7 mouse cellular contexts compared by ENCODE assay signal in the genomic region with DNA sequence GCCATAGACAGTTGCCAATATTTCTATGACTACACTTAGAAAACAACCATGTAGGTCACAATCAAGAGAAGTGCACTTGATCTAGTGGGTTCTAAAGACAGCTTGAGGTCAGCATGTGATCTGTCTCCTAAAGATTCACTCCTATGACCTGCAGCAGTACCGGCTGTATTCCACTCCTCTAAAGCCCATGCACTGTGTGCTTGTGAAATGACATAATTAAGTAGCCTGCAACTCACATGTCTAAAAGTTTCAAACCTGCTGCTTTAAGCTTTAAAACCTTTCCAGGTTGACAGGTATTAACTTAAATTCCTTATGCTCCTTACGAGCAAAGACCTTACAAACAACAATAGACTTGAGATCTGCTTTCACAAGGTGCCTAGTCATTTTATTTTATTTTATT. TPM values are rescaled to one million over a fixed set of nuclear protein-coding genes. Genes with fewer than 3 reads are reported as not detected.
DNase-seq lines count a peak whose midpoint lies in the region; ATAC-seq lines count a peak whose summit lies in the region.

No protein-coding gene starts in this region.

- no peak for DNase-seq in lung, postnatal 14 days
- DNase-seq in thymus, postnatal 0 days (ENCODE audit: low spot score), result no peak
- no peak for DNase-seq in adrenal gland, postnatal 14 days

- no peaks in the 10 kb centered on the region for H3K27me3 ChIP-seq in lung, embryonic 15.5 days
- no peaks in the 10 kb centered on the region for H3K27me3 ChIP-seq in forebrain, embryonic 15.5 days
- no peaks in the 10 kb centered on the region for H3K27me3 ChIP-seq in limb, embryonic 13.5 days
- H3K27me3 ChIP-seq in stomach, embryonic 15.5 days (replicated peaks), result no peaks in the 10 kb centered on the region

- 50% methylated on average over 2 of the region's 2 CpGs for WGBS in lung, embryonic 15.5 days
- 62% methylated on average over 2 of the region's 2 CpGs for WGBS in forebrain, embryonic 15.5 days
- 59% methylated on average over 2 of the region's 2 CpGs for WGBS in limb, embryonic 13.5 days
- 45% methylated on average over 2 of the region's 2 CpGs for WGBS in stomach, embryonic 15.5 days

- H3K9me3 ChIP-seq in lung, embryonic 15.5 days, result no peaks in the 10 kb centered on the region
- no peaks in the 10 kb centered on the region for H3K9me3 ChIP-seq in forebrain, embryonic 15.5 days
- H3K9me3 ChIP-seq in limb, embryonic 13.5 days, result no peaks in the 10 kb centered on the region
- no peaks in the 10 kb centered on the region for H3K9me3 ChIP-seq in stomach, embryonic 15.5 days

- peak overlapping the region; percentile 67 for H3K4me2 ChIP-seq in lung, embryonic 15.5 days
- H3K4me2 ChIP-seq in forebrain, embryonic 15.5 days (replicated peaks), result peak overlapping the region; percentile 75
- peak overlapping the region; percentile 79 for H3K4me2 ChIP-seq in limb, embryonic 13.5 days (replicated peaks)
- H3K4me2 ChIP-seq in stomach, embryonic 15.5 days, result peak overlapping the region; percentile 80

- H3K4me1 ChIP-seq in lung, embryonic 15.5 days, result peaks cover 17% of the 10 kb centered on the region
- peaks cover 26% of the 10 kb centered on the region for H3K4me1 ChIP-seq in forebrain, embryonic 15.5 days
- peaks cover 19% of the 10 kb centered on the region for H3K4me1 ChIP-seq in limb, embryonic 13.5 days
- H3K4me1 ChIP-seq in stomach, embryonic 15.5 days, result peaks cover 24% of the 10 kb centered on the region

- no peak overlapping the region for H3K9ac ChIP-seq in lung, embryonic 15.5 days
- no peak overlapping the region for H3K9ac ChIP-seq in forebrain, embryonic 15.5 days (replicated peaks)
- H3K9ac ChIP-seq in limb, embryonic 13.5 days, result peak overlapping the region; percentile 65; the same call in 1 of the 2 replicates
- no peak overlapping the region for H3K9ac ChIP-seq in stomach, embryonic 15.5 days

- no peak overlapping the region for H3K4me3 ChIP-seq in lung, embryonic 15.5 days
- H3K4me3 ChIP-seq in forebrain, embryonic 15.5 days, result peak overlapping the region; percentile 75
- H3K4me3 ChIP-seq in limb, embryonic 13.5 days, result peak overlapping the region; percentile 63; the same call in 1 of the 2 replicates
- H3K4me3 ChIP-seq in stomach, embryonic 15.5 days (replicated peaks), result peak overlapping the region; percentile 64

- H3K27ac ChIP-seq in lung, embryonic 15.5 days, result no peak overlapping the region
- no peak overlapping the region for H3K27ac ChIP-seq in forebrain, embryonic 15.5 days (replicated peaks)
- no peak overlapping the region for H3K27ac ChIP-seq in limb, embryonic 13.5 days
- no peak overlapping the region for H3K27ac ChIP-seq in stomach, embryonic 15.5 days

- no peaks in the 10 kb centered on the region for H3K36me3 ChIP-seq in lung, embryonic 15.5 days
- no peaks in the 10 kb centered on the region for H3K36me3 ChIP-seq in forebrain, embryonic 15.5 days
- H3K36me3 ChIP-seq in limb, embryonic 13.5 days, result no peaks in the 10 kb centered on the region
- no peaks in the 10 kb centered on the region for H3K36me3 ChIP-seq in stomach, embryonic 15.5 days

- ATAC-seq in lung, embryonic 15.5 days (ENCODE audit: borderline replicate concordance, extremely low read depth, low FRiP score, low TSS enrichment), result no peak
- ATAC-seq in forebrain, embryonic 15.5 days (replicated peaks), result no peak
- no peak for ATAC-seq in limb, embryonic 13.5 days (ENCODE audit: low FRiP score, low read depth)
- ATAC-seq in stomach, embryonic 15.5 days (ENCODE audit: insufficient read depth, low FRiP score, low read depth), result no peak

RNA-seq across cellular contexts. Expression of a gene that starts 0.9 kb away (rescaled TPM):
- polyA plus RNA-seq in lung, embryonic 15.5 days (2015; fragmentation: Nextera tagmentation; extraction: Ambion mirVana), result 192 and 200 TPM in 2 replicates
- 156 and 171 TPM in 2 replicates for polyA plus RNA-seq in forebrain, embryonic 15.5 days (2015; fragmentation: Nextera tagmentation; extraction: Ambion mirVana)
- polyA plus RNA-seq in limb, embryonic 13.5 days (2015; fragmentation: Nextera tagmentation; extraction: Ambion mirVana), result 219 and 235 TPM in 2 replicates
- 218 and 229 TPM in 2 replicates for polyA plus RNA-seq in stomach, embryonic 15.5 days (2015; fragmentation: Nextera tagmentation; extraction: Ambion mirVana)
- polyA plus RNA-seq in thymus, postnatal 0 days (2015; fragmentation: Nextera tagmentation; extraction: Ambion mirVana), result 212 and 214 TPM in 2 replicates
- total RNA-seq in adrenal gland, postnatal 14 days (2021), result 68.4 and 75.3 TPM in 2 replicates

RNA-seq across cellular contexts. Expression of a gene that starts 38.5 kb away (rescaled TPM):
- polyA plus RNA-seq in lung, embryonic 15.5 days (2015; fragmentation: Nextera tagmentation; extraction: Ambion mirVana), result 54.9 and 57.5 TPM in 2 replicates
- 90.8 and 94.2 TPM in 2 replicates for polyA plus RNA-seq in forebrain, embryonic 15.5 days (2015; fragmentation: Nextera tagmentation; extraction: Ambion mirVana)
- polyA plus RNA-seq in limb, embryonic 13.5 days (2015; fragmentation: Nextera tagmentation; extraction: Ambion mirVana), result 72.8 and 79.7 TPM in 2 replicates
- 56.1 and 60.4 TPM in 2 replicates for polyA plus RNA-seq in stomach, embryonic 15.5 days (2015; fragmentation: Nextera tagmentation; extraction: Ambion mirVana)
- polyA plus RNA-seq in thymus, postnatal 0 days (2015; fragmentation: Nextera tagmentation; extraction: Ambion mirVana), result 110 and 118 TPM in 2 replicates
- total RNA-seq in adrenal gland, postnatal 14 days (2021), result 35.0 and 37.9 TPM in 2 replicates
